Mouse (Mus musculus): ENCODE results near the gene Gm49361. TPM values are rescaled to one million over a fixed set of nuclear protein-coding genes. Genes with fewer than 3 reads are reported as not detected.

Gm49361 gene
- polyA plus RNA-seq, 1 experiment = not detected

- no peaks in the 10 kb centered on the region for H3K27me3 ChIP-seq (ENCODE audit: control insufficient read depth, insufficient read depth, insufficient read length)
- H3K4me2 ChIP-seq (ENCODE audit: low read depth) = no peak overlapping the region
- H3K36me3 ChIP-seq (ENCODE audit: control insufficient read depth, insufficient read depth) = peaks cover 16% of the 10 kb centered on the region
- no peak overlapping the region for H3K4me3 ChIP-seq
- peaks cover 3% of the 10 kb centered on the region for H3K79me2 ChIP-seq (ENCODE audit: control insufficient read depth, insufficient read depth)
- TF ChIP-seq TCF3 (IDR thresholded peaks at IDR 0.05; ENCODE audit: insufficient read length, low read depth) (no peak), MYOG (IDR thresholded peaks at IDR 0.05; ENCODE audit: control insufficient read depth in 1 of 3, insufficient read depth in 1 of 3, insufficient read length in 2 of 3, low read depth in 2 of 3) (no peak), SRF (IDR thresholded peaks at IDR 0.05; ENCODE audit: control insufficient read depth, insufficient read length, low read depth) (no peak), MAX (IDR thresholded peaks at IDR 0.05; ENCODE audit: low read depth) (no peak), CEBPB (IDR thresholded peaks at IDR 0.05; ENCODE audit: insufficient read depth, poor library complexity, severe bottlenecking) (no peak), MYOD1 (IDR thresholded peaks at IDR 0.05; ENCODE audit: control insufficient read depth in 1 of 3, insufficient read length in 2 of 3, low read depth in 2 of 3) (no peak), E2F4 (IDR thresholded peaks at IDR 0.05; ENCODE audit: insufficient read depth) (no peak), USF1 (IDR thresholded peaks at IDR 0.05; ENCODE audit: low read depth) (no peak), TCF12 (IDR thresholded peaks at IDR 0.05; ENCODE audit: insufficient read depth, poor library complexity, severe bottlenecking) (no peak), POLR2AphosphoS2 (IDR thresholded peaks at IDR 0.05; ENCODE audit: insufficient read length, low read depth) (no peak)
- no peak overlapping the region for H3ac ChIP-seq (ENCODE audit: control insufficient read depth, insufficient read length)
Observed at GRCm38 (mm10) chr14:57699016-57699415, 46.9 kb downstream of the Gm49361 start.

GRCm38 (mm10) chr14:57696066-57696465, 49.8 kb downstream of the Gm49361 start:
- no peak overlapping the region for H3ac ChIP-seq (ENCODE audit: control insufficient read depth, insufficient read length)
- no peaks in the 10 kb centered on the region for H3K27me3 ChIP-seq (ENCODE audit: control insufficient read depth, insufficient read depth, insufficient read length)
- peaks cover 24% of the 10 kb centered on the region for H3K36me3 ChIP-seq (ENCODE audit: control insufficient read depth, insufficient read depth)
- TF ChIP-seq TCF3 (IDR thresholded peaks at IDR 0.05; ENCODE audit: insufficient read length, low read depth) = no peak
- H3K4me2 ChIP-seq (ENCODE audit: low read depth) = no peak overlapping the region
- H3K4me3 ChIP-seq = no peak overlapping the region
- H3K79me2 ChIP-seq (ENCODE audit: control insufficient read depth, insufficient read depth) = peaks cover 3% of the 10 kb centered on the region

- Histone ChIP-seq H3K36me3 (ENCODE audit: control insufficient read depth, insufficient read depth) (peaks cover 29% of the 10 kb centered on the region), H3ac (ENCODE audit: control insufficient read depth, insufficient read length) (no peak overlapping the region), H3K4me3 (no peak overlapping the region), H3K79me2 (ENCODE audit: control insufficient read depth, insufficient read depth) (peaks cover 3% of the 10 kb centered on the region), H3K4me2 (ENCODE audit: low read depth) (no peak overlapping the region), H3K27me3 (ENCODE audit: control insufficient read depth, insufficient read depth, insufficient read length) (no peaks in the 10 kb centered on the region)
- TF ChIP-seq TCF3 (IDR thresholded peaks at IDR 0.05; ENCODE audit: insufficient read length, low read depth) (no peak), REST (IDR thresholded peaks at IDR 0.05; ENCODE audit: insufficient read depth, insufficient read length) (no peak), CEBPB (IDR thresholded peaks at IDR 0.05; ENCODE audit: insufficient read depth, poor library complexity, severe bottlenecking) (no peak), MYOG (IDR thresholded peaks at IDR 0.05; ENCODE audit: control insufficient read depth in 1 of 3, insufficient read depth in 1 of 3, insufficient read length in 2 of 3, low read depth in 2 of 3) (no peak), MAX (IDR thresholded peaks at IDR 0.05; ENCODE audit: low read depth) (no peak), POLR2AphosphoS2 (IDR thresholded peaks at IDR 0.05; ENCODE audit: insufficient read length, low read depth) (no peak), E2F4 (IDR thresholded peaks at IDR 0.05; ENCODE audit: insufficient read depth) (no peak)
Observed at GRCm38 (mm10) chr14:57695550-57695949, 50.4 kb downstream of the Gm49361 start.

- peaks cover 3% of the 10 kb centered on the region for H3K79me2 ChIP-seq (ENCODE audit: control insufficient read depth, insufficient read depth)
Observed at GRCm38 (mm10) chr14:57694246-57694645, 51.7 kb downstream of the Gm49361 start.

GRCm38 (mm10) chr14:57692517-57693130, 53.3 kb downstream of the Gm49361 start:
- Histone ChIP-seq H3K4me3 (no peak overlapping the region), H3K36me3 (ENCODE audit: control insufficient read depth, insufficient read depth) (peaks cover 39% of the 10 kb centered on the region), H3K79me2 (ENCODE audit: control insufficient read depth, insufficient read depth) (no peaks in the 10 kb centered on the region), H3K27me3 (ENCODE audit: control insufficient read depth, insufficient read depth, insufficient read length) (no peaks in the 10 kb centered on the region), H3ac (ENCODE audit: control insufficient read depth, insufficient read length) (no peak overlapping the region), H3K4me2 (ENCODE audit: low read depth) (no peak overlapping the region)
- TF ChIP-seq MYOD1 (IDR thresholded peaks at IDR 0.05; ENCODE audit: control insufficient read depth in 1 of 3, insufficient read length in 2 of 3, low read depth in 2 of 3) (no peak), USF1 (IDR thresholded peaks at IDR 0.05; ENCODE audit: low read depth) (no peak), SRF (IDR thresholded peaks at IDR 0.05; ENCODE audit: control insufficient read depth, insufficient read length, low read depth) (no peak), TCF12 (IDR thresholded peaks at IDR 0.05; ENCODE audit: insufficient read depth, poor library complexity, severe bottlenecking) (no peak), POLR2A (IDR thresholded peaks at IDR 0.05; ENCODE audit: insufficient read length, low read depth) (no peak), MAX (IDR thresholded peaks at IDR 0.05; ENCODE audit: low read depth) (no peak), CEBPB (IDR thresholded peaks at IDR 0.05; ENCODE audit: insufficient read depth, poor library complexity, severe bottlenecking) (no peak), REST (IDR thresholded peaks at IDR 0.05; ENCODE audit: insufficient read depth, insufficient read length) (no peak), POLR2AphosphoS2 (IDR thresholded peaks at IDR 0.05; ENCODE audit: insufficient read length, low read depth) (no peak), MYOG (IDR thresholded peaks at IDR 0.05; ENCODE audit: control insufficient read depth in 1 of 3, insufficient read depth in 1 of 3, insufficient read length in 2 of 3, low read depth in 2 of 3) (no peak), E2F4 (IDR thresholded peaks at IDR 0.05; ENCODE audit: insufficient read depth) (no peak), TCF3 (IDR thresholded peaks at IDR 0.05; ENCODE audit: insufficient read length, low read depth) (no peak)

More at GRCm38 (mm10) chr14:57694246-57694645, 51.7 kb downstream of the Gm49361 start:
- H3K4me2 ChIP-seq (ENCODE audit: low read depth) = no peak overlapping the region
- no peak overlapping the region for H3ac ChIP-seq (ENCODE audit: control insufficient read depth, insufficient read length)
- H3K36me3 ChIP-seq (ENCODE audit: control insufficient read depth, insufficient read depth) = peaks cover 37% of the 10 kb centered on the region
- H3K4me3 ChIP-seq = no peak overlapping the region
- TF ChIP-seq MAX (IDR thresholded peaks at IDR 0.05; ENCODE audit: low read depth) (no peak), POLR2A (IDR thresholded peaks at IDR 0.05; ENCODE audit: insufficient read length, low read depth) (no peak), POLR2AphosphoS2 (IDR thresholded peaks at IDR 0.05; ENCODE audit: insufficient read length, low read depth) (no peak), MYOD1 (IDR thresholded peaks at IDR 0.05; ENCODE audit: control insufficient read depth in 1 of 3, insufficient read length in 2 of 3, low read depth in 2 of 3) (no peak), USF1 (IDR thresholded peaks at IDR 0.05; ENCODE audit: low read depth) (no peak)
- no peaks in the 10 kb centered on the region for H3K27me3 ChIP-seq (ENCODE audit: control insufficient read depth, insufficient read depth, insufficient read length)
